Mouse (Mus musculus) liver, postnatal 0 days (tissue): Measurements from ENCODE around the gene Trp53rkb.

Source experiments
- CTCF ChIP-seq: sonication (generic); IDR thresholded peaks from 2 replicates; pipeline ENCODE4 v1.5.1; 2016; ENCODE audit warnings: antibody characterized with exemption, low read depth
- EP300 ChIP-seq: IDR thresholded peaks from 2 replicates; pipeline ENCODE4 v1.6.1; 2016; ENCODE audit warnings: antibody characterized with exemption, low read depth, mild to moderate bottlenecking

- TF ChIP-seq CTCF (no peak), EP300 (no peak)
Observed at GRCm38 (mm10) chr2:166841813-166842212, 49.5 kb downstream of the Trp53rkb start.
